Mouse (Mus musculus) lung, postnatal 36 days (tissue): ENCODE results near the gene Mog.
A peak's percentile ranks its signal among the peaks of the same experiment; 100 is the strongest.
"Not testable (repeated sequence)": the region's sequence is repeated elsewhere in the genome, so short reads cannot be mapped to it uniquely, and the experiment has no call there.

Experiments used
- DNase-seq: peaks from one replicate; pipeline ENCODE4 v3.0.0; 2022; ENCODE audit warnings: mixed read lengths

Gene Mog

DNA sequence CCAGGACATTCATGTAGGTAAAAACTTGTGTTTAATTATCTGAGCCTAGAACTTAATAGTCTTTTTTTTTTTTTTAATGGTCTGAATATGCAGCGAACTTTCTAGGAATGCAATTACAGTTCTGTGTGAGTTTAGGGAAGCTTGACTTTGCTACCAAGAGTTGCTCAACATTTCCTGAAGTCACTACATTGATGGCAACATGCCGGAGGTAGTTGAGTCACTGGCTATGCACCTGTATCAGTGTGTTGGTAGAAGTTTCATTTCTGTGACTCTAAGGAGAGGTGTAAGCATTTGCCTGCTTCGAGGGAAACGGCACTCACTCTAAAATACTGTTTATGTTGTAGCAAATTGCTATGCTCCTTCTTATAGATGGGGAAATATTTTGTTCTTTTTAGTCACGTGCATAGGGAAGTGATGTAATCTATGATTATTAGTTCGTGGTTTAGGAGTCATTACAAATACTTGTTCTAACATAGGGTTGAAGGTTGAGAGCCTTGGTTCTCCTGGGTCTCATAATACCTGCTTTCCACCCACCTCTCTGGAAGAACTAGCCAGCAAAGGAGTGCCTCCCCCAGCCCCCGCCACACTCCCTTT lies 21.6 kb upstream of the Mog start:
- peak; percentile 67 for DNase-seq

DNA sequence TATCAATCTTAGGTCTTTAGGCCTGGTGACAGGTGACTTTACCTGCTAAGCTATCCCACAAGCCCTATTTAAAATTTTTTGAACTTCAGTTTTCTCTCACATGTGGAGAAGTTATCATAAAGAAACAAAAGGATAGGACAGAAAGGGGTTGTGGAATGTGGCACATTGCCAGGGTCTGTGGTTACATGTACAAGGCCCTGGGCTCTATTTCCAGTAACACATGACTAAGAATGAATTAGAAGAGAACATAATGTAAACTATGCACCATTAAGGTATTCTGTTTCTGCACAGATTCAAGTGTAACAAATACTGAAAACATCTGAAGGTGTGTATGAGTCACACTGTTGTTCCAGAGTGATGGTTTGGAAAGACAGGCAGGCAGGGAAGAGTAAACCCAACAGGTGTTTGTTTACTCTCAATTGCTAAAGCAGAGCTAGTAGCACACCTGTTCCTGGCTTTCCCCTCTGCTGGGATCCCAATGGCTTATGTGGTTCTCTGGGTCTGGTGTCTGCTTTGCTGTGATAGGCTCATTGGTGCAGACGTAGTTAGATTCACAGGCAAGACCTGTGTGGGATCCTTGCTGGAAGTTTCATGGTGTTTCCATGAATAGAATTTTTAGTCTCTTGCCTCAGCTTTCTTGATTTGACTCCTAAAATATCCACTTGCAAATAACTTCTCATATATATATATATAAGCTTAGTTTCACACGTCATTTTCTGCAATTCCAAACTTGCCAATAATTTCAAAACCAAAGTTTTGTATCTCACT lies 16.1 kb upstream of the Mog start:
- no peak for DNase-seq

DNA sequence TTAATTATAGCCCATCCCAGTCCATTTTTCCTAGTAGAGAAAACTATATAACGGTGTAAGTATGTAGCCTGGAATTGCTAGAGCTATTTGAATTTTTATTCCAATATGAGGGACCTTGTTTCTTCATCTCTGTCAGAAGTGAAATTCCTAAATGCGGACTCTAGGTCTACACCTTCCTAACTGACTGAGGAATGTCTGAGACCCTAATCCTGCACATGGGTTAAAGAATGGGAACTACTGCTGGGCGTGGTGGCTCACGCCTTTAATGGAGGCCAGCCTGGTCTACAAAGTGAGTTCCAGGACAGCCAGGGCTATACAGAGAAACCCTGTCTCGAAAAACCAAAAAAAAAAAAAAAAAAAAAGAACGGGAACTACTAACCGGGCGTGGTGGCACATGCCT lies 6.0 kb upstream of the Mog start:
- DNase-seq = no peak

DNA sequence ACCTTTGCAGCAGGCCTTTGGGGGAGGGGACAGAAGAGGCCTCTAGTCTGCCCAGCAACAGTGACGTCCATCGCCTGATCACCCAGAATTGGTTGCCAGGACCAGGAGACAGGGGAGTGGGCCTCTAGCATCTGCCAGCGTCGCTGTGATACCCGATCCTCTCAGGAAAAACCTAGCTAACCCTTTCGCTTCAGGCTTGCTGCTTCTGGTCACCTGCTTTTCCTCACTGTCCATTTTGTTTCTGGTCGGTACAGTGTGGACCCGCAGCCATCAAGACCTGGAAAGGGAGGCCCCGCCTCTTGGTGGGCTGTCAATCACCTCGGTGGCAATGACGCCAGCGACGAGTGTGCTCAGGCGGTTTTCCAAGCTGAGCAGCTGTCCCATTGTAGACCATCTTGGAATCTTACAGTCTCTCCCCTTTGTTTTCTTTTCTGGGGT lies 5.5 kb upstream of the Mog start:
- peak; percentile 94 for DNase-seq

DNA sequence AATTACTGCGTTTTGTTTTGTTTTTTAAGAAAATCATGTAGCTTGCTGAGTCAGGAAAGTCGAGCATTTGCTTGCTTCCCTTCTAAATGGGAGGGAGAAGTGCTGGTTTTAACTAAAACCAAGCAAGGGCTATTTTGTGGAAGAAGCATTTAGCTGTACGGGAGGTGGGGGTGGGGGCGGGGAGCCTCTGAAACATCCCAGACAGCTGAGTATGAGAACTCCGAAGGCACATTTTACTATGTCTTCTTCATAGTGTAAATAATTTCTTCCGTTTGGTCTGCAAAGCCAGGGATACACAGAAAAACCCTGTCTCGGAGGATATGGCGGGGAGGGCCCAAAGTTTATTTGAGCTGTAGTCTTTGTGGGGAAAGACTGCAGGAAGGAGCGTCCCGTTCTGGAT lies 5.0 kb upstream of the Mog start:
- DNase-seq = no peak

DNA sequence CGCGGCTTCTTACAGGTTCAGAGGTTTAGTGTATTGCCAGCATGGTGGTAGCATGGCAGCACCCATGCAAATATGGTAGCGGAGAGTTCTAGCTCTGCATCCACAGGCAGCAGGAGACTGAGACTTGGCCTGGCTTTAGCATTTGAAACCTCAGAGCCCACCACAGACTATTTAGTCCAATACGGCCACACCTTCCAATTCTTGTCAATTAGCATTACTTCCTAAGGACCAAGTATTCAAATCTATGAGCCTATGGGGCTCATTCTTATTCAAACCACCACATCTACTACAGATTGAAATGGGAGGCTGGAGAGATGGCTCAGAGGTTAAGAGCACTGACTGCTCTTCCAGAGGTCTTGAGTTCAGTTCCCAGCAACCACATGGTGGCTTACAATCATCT lies 4.3 kb upstream of the Mog start:
- no peak for DNase-seq

DNA sequence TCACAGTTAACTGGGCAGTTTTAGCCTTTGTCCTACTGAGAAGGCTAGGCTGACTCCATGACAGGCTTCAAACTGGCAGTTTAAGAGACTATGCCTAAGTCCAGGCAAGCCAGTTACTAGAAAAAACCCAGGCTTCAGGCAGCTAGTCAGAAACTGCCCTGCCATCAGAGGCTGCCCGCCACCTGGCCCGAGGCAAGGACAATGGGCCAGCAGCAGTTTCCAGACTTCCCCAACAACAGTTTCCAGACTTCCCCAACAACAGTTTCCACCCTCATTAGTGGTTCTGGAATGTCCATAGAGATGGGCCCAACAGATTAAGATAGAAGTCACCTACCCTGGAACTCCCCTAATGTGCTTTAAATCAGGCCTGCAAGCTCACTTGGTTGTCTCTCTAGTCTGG lies 3.2 kb upstream of the Mog start:
- no peak for DNase-seq

GRCm38 (mm10) chr17:37019242-37019641 lies 4.0 kb downstream of the Mog start:
- not testable (repeated sequence) for DNase-seq

GRCm38 (mm10) chr17:37018328-37018727 lies 4.9 kb downstream of the Mog start:
- no peak for DNase-seq

DNA sequence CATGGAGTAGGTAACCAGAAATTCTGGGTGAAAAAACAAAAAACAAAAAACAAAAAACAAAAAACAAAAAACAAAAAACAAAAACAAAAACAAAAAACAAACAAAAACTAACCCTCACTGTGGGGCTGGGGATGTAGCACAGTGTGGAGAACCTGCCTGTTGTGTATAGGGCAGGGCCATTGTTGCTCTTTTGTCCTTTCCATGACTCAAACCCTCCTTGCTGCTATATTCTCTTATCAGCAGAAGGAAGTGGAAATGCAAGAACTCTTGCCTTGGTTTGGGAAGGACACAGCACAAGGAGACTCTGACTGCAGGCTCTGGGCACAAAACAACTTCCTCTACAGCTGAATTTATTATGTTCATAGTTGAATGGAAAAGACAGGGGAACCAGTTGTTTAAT lies 6.9 kb downstream of the Mog start:
- no peak for DNase-seq

- DNase-seq = no peak
Observed at GRCm38 (mm10) chr17:37012141-37012540, 11.1 kb downstream of the Mog start.

DNA sequence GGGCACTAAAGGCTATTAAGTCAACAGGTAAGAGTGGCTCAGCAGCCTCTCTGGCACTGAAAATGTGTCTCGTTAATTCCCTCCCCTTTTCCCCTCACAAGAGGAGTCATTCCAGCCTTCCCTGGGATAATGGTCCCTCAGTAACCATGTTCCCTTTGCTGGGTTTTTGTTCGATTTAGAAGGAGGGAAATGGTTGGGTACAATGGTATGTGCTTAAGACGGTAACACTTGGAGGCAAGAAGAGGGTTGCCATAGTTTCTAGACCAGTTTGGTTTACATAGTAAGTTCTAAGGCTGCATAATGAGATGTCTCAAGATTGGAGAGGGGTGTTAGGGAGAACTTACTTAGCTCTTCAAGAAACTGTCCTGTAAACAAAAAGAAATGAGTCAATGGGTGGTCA lies 11.5 kb downstream of the Mog start:
- no peak for DNase-seq

DNA sequence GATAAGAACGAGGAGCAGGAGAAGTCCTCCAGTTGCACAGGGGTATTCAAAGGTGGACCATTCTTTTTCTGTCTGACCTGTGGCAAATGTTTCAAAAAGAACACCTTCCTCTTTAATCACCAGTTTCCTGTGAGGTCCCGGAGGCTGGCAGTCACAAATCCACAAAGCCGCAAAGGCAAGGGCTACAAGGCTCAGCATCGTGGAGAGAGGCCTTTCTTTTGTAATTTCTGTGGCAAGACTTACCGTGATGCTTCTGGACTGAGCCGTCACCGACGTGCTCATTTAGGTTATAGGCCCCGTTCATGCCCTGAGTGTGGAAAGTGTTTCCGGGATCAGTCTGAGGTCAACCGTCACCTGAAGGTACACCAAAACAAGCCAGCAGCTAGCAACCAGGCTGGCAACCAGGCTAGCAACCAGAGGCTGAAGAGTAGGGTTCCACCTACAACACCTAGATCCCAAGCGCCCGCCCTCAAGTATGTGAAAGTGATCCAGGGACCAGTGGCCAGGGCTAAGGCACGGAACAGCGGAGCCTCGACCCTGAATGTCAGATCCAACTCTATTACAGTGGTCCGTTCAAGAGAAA lies 13.6 kb downstream of the Mog start:
- DNase-seq = no peak

DNA sequence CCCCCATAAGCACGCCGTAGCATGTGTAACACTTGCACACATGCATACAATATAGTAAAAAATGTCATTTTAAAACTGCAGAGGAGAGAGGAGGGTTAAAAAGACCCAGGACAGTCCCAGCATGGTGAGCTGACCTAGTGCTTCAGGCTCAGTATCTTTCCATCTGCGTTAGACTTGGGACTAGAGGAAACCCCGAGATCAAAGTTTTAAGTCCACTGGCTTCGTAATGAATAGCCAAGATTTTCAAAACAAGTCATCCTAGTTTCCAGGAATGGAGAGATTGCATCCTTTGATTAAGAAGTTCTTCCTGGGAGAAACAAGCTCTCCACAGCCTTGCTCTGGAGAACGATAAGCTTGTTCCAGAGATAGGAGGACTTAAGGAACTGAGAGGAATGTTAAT lies 15.0 kb downstream of the Mog start:
- no peak for DNase-seq

GRCm38 (mm10) chr17:37003366-37003765 lies 19.8 kb downstream of the Mog start:
- DNase-seq = no peak

- DNase-seq = peak; percentile 90
Observed at GRCm38 (mm10) chr17:37002364-37003330, 20.6 kb downstream of the Mog start.

DNA sequence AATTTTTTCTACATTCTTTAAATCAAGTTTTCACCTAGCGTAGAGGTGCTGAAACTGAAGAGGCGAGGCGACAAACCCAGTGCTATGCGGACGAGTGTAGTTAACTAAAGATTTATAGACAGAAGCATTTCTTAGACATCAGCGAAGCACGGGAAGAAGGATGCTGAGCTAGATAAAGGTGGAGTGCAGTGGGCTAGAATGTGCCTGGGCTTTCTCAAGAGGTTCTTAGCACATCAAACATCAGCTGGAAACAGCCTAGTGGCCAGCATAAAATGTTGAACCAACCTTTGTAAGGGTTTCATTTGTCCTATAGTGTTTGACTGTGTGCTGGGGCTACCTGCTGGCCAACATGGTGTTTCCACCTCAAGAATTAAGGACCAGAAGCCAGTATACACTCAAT lies 22.3 kb downstream of the Mog start, which contains the start of gene Zfp57:
Gene Zfp57, plus strand, starts transcription at position 301 of the 400 bp plus-strand sequence.
- DNase-seq = no peak

GRCm38 (mm10) chr17:36998477-36998876 lies 24.7 kb downstream of the Mog start:
- no peak for DNase-seq

- DNase-seq = peak; percentile 95
Observed at GRCm38 (mm10) chr17:36997033-36997735, 26.0 kb downstream of the Mog start.

GRCm38 (mm10) chr17:36995448-36995847 lies 27.8 kb downstream of the Mog start:
- DNase-seq = no peak

- no peak for DNase-seq
Observed at GRCm38 (mm10) chr17:36994528-36994927, 28.7 kb downstream of the Mog start.

DNA sequence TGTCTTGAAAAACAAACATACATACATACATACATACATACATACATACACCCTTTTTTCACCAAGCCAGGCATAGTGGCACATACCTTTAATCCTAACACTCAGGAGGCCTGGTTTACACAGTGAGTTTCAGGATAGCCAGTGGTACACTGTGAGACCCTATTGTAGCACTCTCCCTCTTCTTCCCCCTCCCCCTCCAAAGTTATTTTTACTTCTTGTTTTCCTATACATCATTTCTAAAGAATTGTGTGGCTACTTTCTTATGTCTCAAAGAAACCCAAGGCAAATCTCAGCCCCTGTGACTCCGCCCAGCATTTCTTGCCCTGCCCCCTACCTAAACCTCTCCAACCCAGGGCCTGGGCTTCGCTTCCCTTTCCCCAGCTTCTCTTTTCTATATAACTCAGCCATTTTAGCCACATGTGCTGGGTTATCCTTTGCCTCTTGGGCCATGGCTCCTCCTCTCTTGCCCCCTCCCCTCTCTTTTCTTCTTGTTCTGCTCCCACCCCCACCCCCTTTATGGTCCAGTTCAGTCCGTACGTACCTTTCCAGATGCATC lies 29.4 kb downstream of the Mog start:
- no peak for DNase-seq
